Mouse (Mus musculus): ENCODE data around the gene Gsto1. TPM values are rescaled to one million over a fixed set of nuclear protein-coding genes. Genes with fewer than 3 reads are reported as not detected.
A peak's percentile ranks its signal among the peaks of the same experiment; 100 is the strongest.

Gsto1 gene
- 88.0 and 92.7 TPM in 2 replicates for polyA plus RNA-seq (2014; fragmentation: Nextera tagmentation; extraction: Ambion mirVana)

DNA sequence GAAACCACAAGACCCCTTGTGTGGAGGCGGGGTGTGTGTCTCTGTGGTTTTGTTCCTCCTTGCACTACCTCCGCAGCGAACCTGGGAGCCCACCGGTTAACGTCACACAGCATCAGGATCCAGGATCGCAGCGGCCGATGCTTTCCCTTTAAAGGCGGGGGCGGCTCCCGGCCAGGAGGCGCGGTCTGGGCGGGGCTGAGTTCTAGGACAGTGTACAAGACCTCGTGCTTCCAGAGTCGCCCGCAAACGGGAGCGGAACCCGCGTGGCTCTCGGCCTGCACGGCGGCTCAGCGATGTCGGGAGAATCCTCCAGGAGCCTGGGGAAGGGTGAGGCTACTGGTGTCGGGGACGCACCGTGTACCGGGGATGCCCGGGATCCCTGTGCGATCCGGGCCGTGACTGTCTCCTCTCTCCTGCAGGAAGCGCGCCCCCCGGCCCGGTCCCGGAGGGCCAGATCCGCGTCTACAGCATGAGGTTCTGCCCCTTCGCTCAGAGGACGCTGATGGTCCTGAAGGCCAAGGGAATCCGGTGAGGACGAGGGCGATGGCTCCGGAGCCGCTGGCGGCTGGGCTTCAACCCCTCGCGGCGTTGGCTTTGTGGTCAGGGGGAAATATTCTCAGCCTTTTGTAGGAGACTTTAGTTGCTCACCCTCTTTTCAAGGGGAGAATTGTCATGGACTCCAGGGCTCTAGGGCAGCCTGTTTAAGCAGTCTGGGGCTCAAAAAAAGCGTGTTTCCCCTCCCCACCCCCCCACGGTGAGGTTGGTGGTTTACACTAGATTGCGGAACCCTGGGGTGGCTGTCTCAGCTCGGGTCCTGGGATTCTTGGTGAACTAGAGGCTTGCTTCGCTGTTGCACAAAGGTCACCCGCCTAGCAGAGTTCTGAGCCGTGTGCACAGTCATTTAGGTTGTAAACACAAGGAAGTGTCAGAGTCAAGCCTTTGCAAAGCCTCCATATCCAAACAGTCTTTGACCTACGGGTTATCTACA, at the start of gene Gsto1:
Gene Gsto1 (plus strand): TSS at position 175 of the 988 bp plus-strand sequence.
- peak; percentile 89 for ATAC-seq (ENCODE audit: insufficient number of reproducible peaks, insufficient read depth, low FRiP score, low read depth)
- no peaks in the 10 kb centered on the region for H3K9me3 ChIP-seq (ENCODE audit: control insufficient read depth, low read length)
- H3K4me1 ChIP-seq (ENCODE audit: control insufficient read depth in 2 of 2, insufficient read depth in 2 of 2, low read length in 2 of 2) = peaks cover 3 to 10% of the 10 kb centered on the region in 2 experiments
- H3K4me3 ChIP-seq (ENCODE audit: control insufficient read depth in 1 of 2, insufficient read depth in 1 of 2, low read depth in 1 of 2, low read length in 2 of 2) = peak within 1 kb of the TSS; percentile 61 to 74
- H3K36me3 ChIP-seq (ENCODE audit: control insufficient read depth, insufficient read depth, low read length) = peaks cover 26% of the 10 kb centered on the region
- WGBS = under 1% methylated on average over 60 of the region's 60 CpGs
- peak within 1 kb of the TSS; percentile 100 for H3K4me2 ChIP-seq (ENCODE audit: low read length)
- peak within 1 kb of the TSS; percentile 86 for H3K9ac ChIP-seq (ENCODE audit: low read length)
- no peaks in the 10 kb centered on the region for H3K27me3 ChIP-seq (ENCODE audit: control insufficient read depth, insufficient read depth, low read length)
- peak within 1 kb of the TSS in 1 of 2 experiments; percentile 34; a peak in 1 of 4 replicates for H3K27ac ChIP-seq (replicated peaks in 1 of 2; ENCODE audit: control insufficient read depth in 1 of 2, insufficient read depth in 1 of 2, low read depth in 2 of 2, low read length in 2 of 2)

DNA sequence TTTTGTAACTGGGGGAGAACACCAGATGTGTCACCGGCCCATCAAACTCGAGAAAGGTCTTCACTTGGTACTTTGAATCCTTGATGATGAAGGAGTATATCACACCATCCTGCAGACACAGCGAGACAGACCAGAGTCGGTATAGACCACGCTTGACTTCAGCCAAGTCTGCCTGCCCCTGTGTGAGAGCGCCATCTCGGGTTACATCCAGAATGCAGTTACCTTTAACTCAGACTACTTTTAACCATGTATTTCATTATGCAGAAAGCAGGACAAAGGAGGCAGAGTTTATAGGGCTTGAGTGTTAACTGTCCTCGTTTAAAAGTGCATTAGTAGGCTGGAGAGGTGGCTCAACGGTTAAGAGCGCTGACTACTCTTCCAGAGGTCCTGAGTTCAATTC, 42.7 kb upstream of the Gsto1 start:
- Histone ChIP-seq H3K9ac (ENCODE audit: low read length) (no peak overlapping the region), H3K4me2 (ENCODE audit: low read length) (no peak overlapping the region), H3K27me3 (ENCODE audit: control insufficient read depth, insufficient read depth, low read length) (no peaks in the 10 kb centered on the region), H3K4me1 (ENCODE audit: control insufficient read depth in 2 of 2, insufficient read depth in 2 of 2, low read length in 2 of 2) (no peaks in the 10 kb centered on the region; a peak in 1 of 4 replicates), H3K27ac (replicated peaks in 1 of 2; ENCODE audit: control insufficient read depth in 1 of 2, insufficient read depth in 1 of 2, low read depth in 2 of 2, low read length in 2 of 2) (no peak overlapping the region), H3K36me3 (ENCODE audit: control insufficient read depth, insufficient read depth, low read length) (no peaks in the 10 kb centered on the region), H3K9me3 (ENCODE audit: control insufficient read depth, low read length) (no peaks in the 10 kb centered on the region), H3K4me3 (ENCODE audit: control insufficient read depth in 1 of 2, insufficient read depth in 1 of 2, low read depth in 1 of 2, low read length in 2 of 2) (no peak overlapping the region)
- WGBS = 77% methylated on average over 10 of the region's 10 CpGs
- ATAC-seq (ENCODE audit: insufficient number of reproducible peaks, insufficient read depth, low FRiP score, low read depth) = no peak

DNA sequence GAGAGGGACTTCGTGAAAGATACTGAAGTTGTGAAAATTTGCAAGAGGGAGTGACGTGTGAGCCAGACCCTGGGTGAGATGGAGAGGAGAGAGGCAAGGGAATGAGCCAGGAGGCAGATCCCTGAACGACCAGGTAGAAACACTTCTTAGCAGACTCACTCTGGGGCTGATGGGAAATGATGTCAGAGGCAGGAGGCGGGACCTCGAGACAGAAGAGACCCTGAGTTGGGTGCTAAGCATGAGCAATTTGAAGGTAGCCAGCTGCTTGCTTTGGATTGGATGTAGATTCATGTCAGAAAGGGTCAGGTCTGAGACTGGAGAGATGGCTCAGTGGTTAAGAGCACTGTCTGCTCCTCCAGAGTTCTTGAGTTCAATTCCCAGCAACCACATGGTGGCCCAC, 40.0 kb upstream of the Gsto1 start:
- H3K9me3 ChIP-seq (ENCODE audit: control insufficient read depth, low read length) = no peaks in the 10 kb centered on the region
- H3K36me3 ChIP-seq (ENCODE audit: control insufficient read depth, insufficient read depth, low read length) = no peaks in the 10 kb centered on the region
- no peak overlapping the region for H3K27ac ChIP-seq (replicated peaks in 1 of 2; ENCODE audit: control insufficient read depth in 1 of 2, insufficient read depth in 1 of 2, low read depth in 2 of 2, low read length in 2 of 2)
- ATAC-seq (ENCODE audit: insufficient number of reproducible peaks, insufficient read depth, low FRiP score, low read depth) = no peak
- H3K4me2 ChIP-seq (ENCODE audit: low read length) = no peak overlapping the region
- H3K9ac ChIP-seq (ENCODE audit: low read length) = no peak overlapping the region
- H3K4me1 ChIP-seq (ENCODE audit: control insufficient read depth in 2 of 2, insufficient read depth in 2 of 2, low read length in 2 of 2) = no peaks in the 10 kb centered on the region; a peak in 1 of 4 replicates
- no peak overlapping the region for H3K4me3 ChIP-seq (ENCODE audit: control insufficient read depth in 1 of 2, insufficient read depth in 1 of 2, low read depth in 1 of 2, low read length in 2 of 2)
- 82% methylated on average over 5 of the region's 5 CpGs for WGBS
- no peaks in the 10 kb centered on the region for H3K27me3 ChIP-seq (ENCODE audit: control insufficient read depth, insufficient read depth, low read length)

DNA sequence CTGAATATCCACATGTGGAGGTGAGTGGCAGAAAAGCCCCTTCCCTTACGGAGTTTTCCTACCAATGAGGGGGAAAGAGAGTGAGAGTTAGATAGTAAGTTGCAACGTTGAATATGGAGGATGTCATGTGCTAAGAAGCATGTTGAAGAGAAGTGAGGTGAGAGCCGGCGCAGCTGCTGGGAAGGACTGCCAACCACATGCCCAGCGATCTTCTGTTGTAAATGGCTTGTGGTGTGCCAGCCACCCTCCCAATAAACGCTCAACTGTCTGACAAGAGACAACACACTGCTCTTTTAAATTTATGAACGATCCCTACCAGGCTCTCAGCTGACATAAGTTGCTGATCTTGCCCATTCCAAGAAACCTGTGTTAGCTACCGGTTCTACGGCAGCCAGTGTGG, 37.1 kb upstream of the Gsto1 start:
- Histone ChIP-seq H3K27ac (replicated peaks in 1 of 2; ENCODE audit: control insufficient read depth in 1 of 2, insufficient read depth in 1 of 2, low read depth in 2 of 2, low read length in 2 of 2) (no peak overlapping the region), H3K4me3 (ENCODE audit: control insufficient read depth in 1 of 2, insufficient read depth in 1 of 2, low read depth in 1 of 2, low read length in 2 of 2) (no peak overlapping the region), H3K36me3 (ENCODE audit: control insufficient read depth, insufficient read depth, low read length) (no peaks in the 10 kb centered on the region), H3K4me2 (ENCODE audit: low read length) (no peak overlapping the region), H3K9ac (ENCODE audit: low read length) (no peak overlapping the region), H3K9me3 (ENCODE audit: control insufficient read depth, low read length) (no peaks in the 10 kb centered on the region), H3K4me1 (ENCODE audit: control insufficient read depth in 2 of 2, insufficient read depth in 2 of 2, low read length in 2 of 2) (no peaks in the 10 kb centered on the region; a peak in 1 of 4 replicates), H3K27me3 (ENCODE audit: control insufficient read depth, insufficient read depth, low read length) (peaks cover 4% of the 10 kb centered on the region; the same call in 1 of the 2 replicates)
- WGBS = 75% methylated on average over 9 of the region's 9 CpGs
- no peak for ATAC-seq (ENCODE audit: insufficient number of reproducible peaks, insufficient read depth, low FRiP score, low read depth)

DNA sequence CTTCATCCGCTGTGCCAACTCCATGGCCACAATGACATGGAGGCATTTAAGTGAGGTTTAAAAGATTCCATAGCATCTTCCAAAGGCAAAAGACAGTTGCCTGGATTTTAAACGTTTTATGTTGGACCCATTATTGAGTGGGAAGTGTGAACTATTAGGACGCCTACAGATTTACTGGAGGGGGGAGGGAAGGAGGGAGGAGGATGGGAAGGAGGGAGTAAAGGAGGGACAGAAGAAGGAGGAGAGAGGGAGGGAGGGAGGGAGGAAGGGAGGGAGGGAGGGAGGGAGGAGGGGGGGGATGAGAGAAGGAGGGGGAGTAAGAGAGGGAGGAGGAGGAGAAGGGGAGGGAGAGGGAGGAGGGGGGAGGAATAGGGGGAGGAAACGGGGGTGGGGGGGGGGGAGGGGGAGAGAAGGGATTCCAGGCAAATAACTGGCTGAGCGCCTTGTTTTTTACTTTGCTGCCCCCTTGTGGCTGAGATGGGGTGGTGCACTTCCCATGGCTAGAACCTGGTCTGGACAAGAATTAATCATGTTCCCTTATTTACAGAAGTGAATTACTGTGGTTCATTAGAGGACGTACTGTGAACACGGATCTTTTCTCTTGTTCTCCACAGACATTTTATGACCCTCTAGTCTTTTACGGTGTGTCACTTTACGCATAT, 33.8 kb upstream of the Gsto1 start:
- no peak overlapping the region for H3K4me2 ChIP-seq (ENCODE audit: low read length)
- H3K4me1 ChIP-seq (ENCODE audit: control insufficient read depth in 2 of 2, insufficient read depth in 2 of 2, low read length in 2 of 2) = no peaks in the 10 kb centered on the region
- H3K36me3 ChIP-seq (ENCODE audit: control insufficient read depth, insufficient read depth, low read length) = no peaks in the 10 kb centered on the region
- no peak overlapping the region for H3K9ac ChIP-seq (ENCODE audit: low read length)
- no peak overlapping the region for H3K27ac ChIP-seq (replicated peaks in 1 of 2; ENCODE audit: control insufficient read depth in 1 of 2, insufficient read depth in 1 of 2, low read depth in 2 of 2, low read length in 2 of 2)
- peaks cover 7% of the 10 kb centered on the region; the same call in 1 of the 2 replicates for H3K27me3 ChIP-seq (ENCODE audit: control insufficient read depth, insufficient read depth, low read length)
- ATAC-seq (ENCODE audit: insufficient number of reproducible peaks, insufficient read depth, low FRiP score, low read depth) = no peak
- H3K9me3 ChIP-seq (ENCODE audit: control insufficient read depth, low read length) = no peaks in the 10 kb centered on the region
- no peak overlapping the region for H3K4me3 ChIP-seq (ENCODE audit: control insufficient read depth in 1 of 2, insufficient read depth in 1 of 2, low read depth in 1 of 2, low read length in 2 of 2)
- 19% methylated on average over 8 of the region's 9 CpGs for WGBS

DNA sequence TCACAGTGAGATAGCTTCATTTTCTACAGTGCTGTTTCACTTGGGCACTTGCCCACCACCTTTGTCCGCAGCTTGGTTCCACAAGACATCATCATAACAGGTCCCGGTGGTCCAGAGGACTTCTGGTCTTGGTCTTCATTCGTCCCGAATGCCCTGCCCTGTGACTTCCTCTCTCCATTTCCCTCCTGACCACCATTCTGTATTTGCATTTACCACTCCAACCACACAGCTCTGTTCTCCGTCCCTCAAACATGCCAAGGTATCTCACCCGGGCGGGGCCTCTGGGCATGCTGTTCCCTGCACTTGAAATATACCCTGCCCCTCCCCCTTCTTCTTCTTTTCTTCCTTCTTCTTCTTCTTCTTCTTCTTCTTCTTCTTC, 33.3 kb upstream of the Gsto1 start:
- Histone ChIP-seq H3K4me3 (ENCODE audit: control insufficient read depth in 1 of 2, insufficient read depth in 1 of 2, low read depth in 1 of 2, low read length in 2 of 2) (no peak overlapping the region), H3K27me3 (ENCODE audit: control insufficient read depth, insufficient read depth, low read length) (peaks cover 7% of the 10 kb centered on the region; the same call in 1 of the 2 replicates), H3K4me2 (ENCODE audit: low read length) (no peak overlapping the region), H3K9ac (ENCODE audit: low read length) (no peak overlapping the region), H3K27ac (replicated peaks in 1 of 2; ENCODE audit: control insufficient read depth in 1 of 2, insufficient read depth in 1 of 2, low read depth in 2 of 2, low read length in 2 of 2) (no peak overlapping the region), H3K9me3 (ENCODE audit: control insufficient read depth, low read length) (no peaks in the 10 kb centered on the region), H3K36me3 (ENCODE audit: control insufficient read depth, insufficient read depth, low read length) (no peaks in the 10 kb centered on the region), H3K4me1 (ENCODE audit: control insufficient read depth in 2 of 2, insufficient read depth in 2 of 2, low read length in 2 of 2) (no peaks in the 10 kb centered on the region)
- WGBS = 46% methylated on average over 7 of the region's 7 CpGs
- ATAC-seq (ENCODE audit: insufficient number of reproducible peaks, insufficient read depth, low FRiP score, low read depth) = no peak

DNA sequence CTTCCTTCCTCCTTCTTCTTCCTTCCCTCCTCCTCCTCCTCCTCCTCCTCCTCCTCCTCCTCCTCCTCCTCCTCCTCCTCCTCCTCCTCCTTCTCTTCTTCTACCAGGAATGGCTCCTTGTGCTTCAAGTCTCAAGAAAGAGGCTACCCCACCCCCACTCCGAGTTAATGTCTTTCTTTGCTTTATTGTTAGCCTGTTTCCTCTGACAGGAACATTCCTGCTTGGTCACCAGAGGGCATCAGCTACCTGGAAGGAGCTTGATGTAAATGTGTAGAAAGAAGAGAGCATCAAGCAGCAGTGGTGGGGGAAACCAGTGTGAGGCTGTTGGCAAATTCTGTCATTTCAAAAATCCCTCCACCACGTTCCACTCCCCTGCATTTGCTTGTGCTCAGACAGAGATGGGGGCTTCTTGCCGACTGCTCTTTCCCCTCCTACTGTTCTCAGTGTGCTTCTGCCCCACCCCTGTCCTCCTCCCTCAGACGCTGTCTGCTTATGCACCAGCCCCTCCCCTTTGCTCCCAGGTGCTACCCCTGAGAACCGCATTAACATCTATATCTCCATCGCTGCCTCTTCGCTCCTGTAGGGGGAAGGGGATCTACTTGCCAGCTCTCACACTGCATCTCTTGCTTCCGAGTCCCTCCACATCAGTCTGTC, 32.5 kb upstream of the Gsto1 start:
- no peak overlapping the region for H3K4me3 ChIP-seq (ENCODE audit: control insufficient read depth in 1 of 2, insufficient read depth in 1 of 2, low read depth in 1 of 2, low read length in 2 of 2)
- WGBS = 20% methylated on average over 8 of the region's 8 CpGs
- H3K27me3 ChIP-seq (ENCODE audit: control insufficient read depth, insufficient read depth, low read length) = peaks cover 7% of the 10 kb centered on the region; the same call in 1 of the 2 replicates

More for the DNA sequence above, 32.5 kb upstream of the Gsto1 start:
- Histone ChIP-seq H3K36me3 (ENCODE audit: control insufficient read depth, insufficient read depth, low read length) (no peaks in the 10 kb centered on the region), H3K9ac (ENCODE audit: low read length) (no peak overlapping the region), H3K9me3 (ENCODE audit: control insufficient read depth, low read length) (no peaks in the 10 kb centered on the region), H3K27ac (replicated peaks in 1 of 2; ENCODE audit: control insufficient read depth in 1 of 2, insufficient read depth in 1 of 2, low read depth in 2 of 2, low read length in 2 of 2) (no peak overlapping the region), H3K4me1 (ENCODE audit: control insufficient read depth in 2 of 2, insufficient read depth in 2 of 2, low read length in 2 of 2) (no peaks in the 10 kb centered on the region), H3K4me2 (ENCODE audit: low read length) (no peak overlapping the region)
- ATAC-seq (ENCODE audit: insufficient number of reproducible peaks, insufficient read depth, low FRiP score, low read depth) = no peak
